Mouse (Mus musculus) mouse embryonic stem cell (cell line): Measurements from ENCODE around the gene Chn1.

ENCODE experiments used
- in situ Hi-C, 2 experiments: fragments of 300-500 bp; cut with MboI; formaldehyde crosslinking; loops; 1 replicate in 1 of 2; 3 replicates in 1 of 2; pipeline ENCODE4 v1.14.3; 2019 to 2020; ENCODE audit warnings: low sequenced_read_pairs in 2 of 2, low pct_unique_long_range_greater_than_20kb in 1 of 2, mixed read lengths in 1 of 2; ENCODE audit not compliant: unreplicated experiment in 1 of 2

Chn1 gene

DNA sequence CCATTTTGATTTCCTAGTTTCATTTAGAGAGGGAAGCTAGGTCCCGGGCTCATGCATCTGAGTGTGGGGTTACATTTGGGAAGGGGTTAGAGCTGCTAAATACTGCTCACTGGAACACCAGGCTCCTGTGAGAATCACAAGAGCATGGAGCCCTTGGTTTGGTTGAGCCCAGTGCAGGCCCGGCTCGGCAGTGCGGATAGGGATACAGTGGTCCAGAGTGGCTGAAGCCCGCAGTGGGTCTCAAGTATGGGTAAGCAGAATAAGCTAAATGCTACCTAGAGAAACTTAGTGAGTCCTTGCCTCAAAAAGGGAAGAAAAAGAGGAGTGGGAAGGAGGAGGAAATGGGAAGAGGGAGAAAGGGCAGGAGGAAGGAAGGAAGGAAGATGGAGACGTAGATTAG lies 168.5 kb downstream of the Chn1 start:
- in situ Hi-C loops: no loop called here

DNA sequence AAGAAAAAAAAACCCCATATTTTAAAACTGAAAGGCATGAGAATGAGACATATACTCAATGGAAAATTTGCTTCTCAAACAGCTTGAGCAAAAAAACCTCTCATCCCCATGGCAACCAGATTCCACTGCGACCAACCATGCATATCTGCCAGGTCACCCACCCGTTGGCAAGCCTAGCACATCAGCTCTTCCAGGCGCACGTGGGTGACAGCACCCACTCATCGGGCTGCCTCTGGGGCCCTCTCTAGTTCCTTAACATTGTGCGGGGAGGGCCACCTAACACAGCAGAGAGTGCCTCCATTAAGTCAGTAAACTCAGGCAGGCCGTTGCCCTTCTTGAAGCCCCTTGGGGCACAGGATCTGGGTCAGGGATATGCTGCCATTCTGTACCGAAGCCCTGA lies 170.1 kb downstream of the Chn1 start:
- in situ Hi-C loops: no loop called here

DNA sequence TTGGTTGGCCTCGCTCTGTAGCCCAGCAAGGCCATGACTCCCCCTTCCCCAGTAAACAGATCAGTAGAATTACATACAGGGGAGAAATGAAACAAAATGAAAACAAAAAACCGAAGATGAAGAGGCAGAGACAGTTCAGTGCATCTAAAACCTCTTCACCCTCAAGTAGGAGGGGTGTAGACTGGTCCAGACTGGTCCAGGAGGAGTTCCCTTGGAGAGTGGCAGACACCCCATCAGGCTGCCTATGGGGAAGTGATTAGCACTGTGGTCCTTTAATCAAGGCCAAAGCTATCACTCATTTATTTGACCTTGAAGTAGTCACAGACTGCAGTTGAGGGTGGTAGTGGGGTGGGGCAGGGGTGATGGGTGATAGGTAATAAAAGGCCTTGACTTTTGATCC lies 170.6 kb downstream of the Chn1 start:
- in situ Hi-C loops: no loop called here

DNA sequence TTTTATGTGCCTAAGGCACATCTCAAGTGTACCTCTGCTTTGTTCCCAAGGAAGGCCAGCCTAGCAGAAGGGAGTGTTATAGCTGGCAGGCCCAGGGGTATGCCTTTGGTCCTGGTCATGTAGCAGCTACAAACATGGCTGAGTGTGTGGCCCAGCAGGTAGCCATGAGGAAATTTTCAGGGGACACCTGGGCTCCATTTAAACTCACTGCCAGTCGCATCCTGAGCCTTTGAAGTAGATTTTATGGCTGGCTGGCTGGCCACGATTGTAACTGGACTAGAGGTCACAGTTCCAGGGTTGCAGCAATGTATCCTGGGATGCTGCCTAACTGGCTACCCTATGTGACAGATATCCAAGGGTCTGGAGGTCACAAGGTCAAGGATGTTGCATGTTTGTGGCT lies 174.5 kb downstream of the Chn1 start:
- in situ Hi-C loops: no loop called here

DNA sequence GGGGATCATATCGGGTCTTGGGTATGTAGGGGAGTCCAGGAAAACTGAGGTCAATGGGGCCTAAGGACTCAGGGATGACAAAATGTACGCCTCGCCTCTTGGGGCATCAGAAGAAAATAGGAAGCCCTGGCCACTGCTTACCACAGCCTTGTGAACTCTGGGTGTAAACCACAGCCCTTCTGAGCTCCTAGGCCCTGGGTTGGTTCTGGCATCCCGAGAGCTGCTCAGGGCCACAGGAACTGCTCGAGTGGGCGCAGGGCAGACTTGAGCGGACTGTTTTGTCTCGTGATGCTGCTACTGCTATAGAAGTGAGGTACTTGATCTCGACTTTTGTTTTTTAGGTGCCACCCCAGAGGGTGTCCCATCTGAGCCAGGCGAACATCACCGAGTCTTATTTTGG lies 177.4 kb downstream of the Chn1 start:
- in situ Hi-C loops: loop anchor here in 1 of 2 experiments (25.0 kb wide), 1 partner anchor 215 kb away; no protein-coding TSS in a partner anchor

DNA sequence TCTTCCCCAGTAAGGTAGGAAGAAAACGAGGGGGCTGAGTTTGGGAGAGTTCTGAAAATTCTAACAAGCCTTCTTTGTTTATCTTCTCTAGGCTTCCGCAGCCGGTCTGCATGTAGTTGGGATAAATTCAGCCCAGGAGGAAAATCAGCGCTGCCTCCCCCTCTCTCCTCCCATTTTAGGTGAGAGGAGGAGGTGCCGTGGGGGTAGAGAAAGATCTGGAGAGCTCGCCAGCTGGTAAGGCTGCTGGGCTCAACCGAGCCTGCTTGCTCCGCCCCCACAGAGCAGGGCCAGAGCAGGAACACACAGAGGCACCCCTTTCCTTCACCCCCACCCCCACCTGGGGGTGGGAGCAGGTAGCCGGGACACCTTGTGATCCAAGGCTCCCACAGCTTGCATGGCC lies 178.4 kb downstream of the Chn1 start:
- in situ Hi-C loops: loop anchor here in 1 of 2 experiments (25.0 kb wide), 1 partner anchor 216 kb away; no protein-coding TSS in a partner anchor

DNA sequence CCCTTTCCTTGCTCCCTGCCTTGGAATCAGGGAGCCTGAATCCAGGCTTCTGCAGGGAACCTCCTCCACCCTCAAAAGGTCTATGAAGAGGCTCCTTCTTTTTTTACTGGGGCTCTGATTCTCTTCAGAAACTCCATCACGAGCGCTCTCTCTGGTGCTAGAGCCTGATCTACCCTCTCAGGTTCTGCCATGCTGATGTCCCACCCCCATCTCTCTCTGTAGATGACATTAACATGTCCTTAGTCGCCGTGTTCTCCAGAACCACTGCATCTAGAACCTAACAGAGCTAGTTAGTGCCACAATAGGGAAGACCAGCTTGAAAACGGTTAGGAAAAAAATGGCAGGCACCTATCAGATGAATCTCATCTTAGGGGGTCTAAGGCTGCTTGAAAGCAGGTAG lies 178.8 kb downstream of the Chn1 start:
- in situ Hi-C loops: loop anchor here in 1 of 2 experiments (25.0 kb wide), 1 partner anchor 216 kb away; no protein-coding TSS in a partner anchor

DNA sequence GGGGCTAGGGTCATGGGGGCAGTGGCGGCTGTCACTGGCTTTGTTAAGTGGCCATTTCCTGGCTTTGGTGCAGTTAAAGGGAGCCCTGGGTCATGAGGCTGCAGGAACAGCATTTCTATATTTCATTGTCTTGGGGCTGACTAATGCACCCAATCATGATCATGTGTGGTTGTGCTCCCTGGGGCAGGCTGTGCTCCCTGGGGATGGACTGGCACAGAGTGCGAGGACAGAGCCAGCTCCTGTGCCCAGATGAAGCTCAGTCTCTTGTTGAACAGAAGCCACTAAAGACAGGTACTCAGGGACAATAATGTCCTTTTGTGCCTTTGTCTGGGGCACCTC lies 182.1 kb downstream of the Chn1 start:
- in situ Hi-C loops: loop anchor here in 1 of 2 experiments (25.0 kb wide), 1 partner anchor 219 kb away; no protein-coding TSS in a partner anchor

DNA sequence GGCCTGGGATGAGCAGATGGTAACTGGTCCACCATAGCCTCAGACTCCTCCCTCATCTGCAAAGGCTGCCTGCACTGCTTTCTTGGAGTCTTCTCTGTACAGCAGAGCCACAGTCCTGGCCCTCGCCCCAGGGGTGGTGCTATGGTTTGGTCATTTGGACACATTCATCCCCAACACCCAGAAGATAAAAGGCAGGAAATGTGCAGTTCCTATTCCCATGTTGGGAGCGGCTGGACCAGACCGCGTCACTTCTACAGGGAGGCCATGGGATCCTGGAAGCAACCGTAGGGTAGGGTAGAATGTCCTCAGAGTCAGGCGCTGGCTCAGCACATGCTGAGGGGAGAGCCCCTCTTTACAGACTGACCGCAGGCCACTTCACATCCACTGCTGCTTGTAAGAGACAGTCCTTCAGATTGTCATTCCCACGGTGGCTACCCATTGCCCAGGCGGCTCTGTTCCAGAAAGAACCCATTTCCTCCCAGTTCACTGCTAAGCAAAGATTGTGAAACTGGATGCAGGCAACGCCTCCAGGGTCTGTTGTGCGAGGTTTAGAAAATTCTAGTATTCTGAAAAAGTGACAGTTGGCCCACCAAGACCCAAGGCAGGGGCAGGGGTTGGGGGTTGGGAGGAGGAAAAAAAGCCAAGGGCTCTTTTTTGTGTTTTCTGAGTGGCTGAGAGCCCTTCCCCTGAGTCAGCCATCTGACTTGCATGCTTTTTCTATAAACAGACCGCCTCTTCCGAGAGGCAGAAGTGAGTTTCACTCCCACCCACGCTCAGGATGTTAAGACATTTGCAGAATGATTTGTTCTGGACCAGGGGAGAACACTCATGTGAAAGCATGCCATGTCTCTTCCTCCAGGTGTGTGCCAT lies 182.7 kb downstream of the Chn1 start:
- in situ Hi-C loops: loop anchor here in 1 of 2 experiments (25.0 kb wide), 1 partner anchor 220 kb away; no protein-coding TSS in a partner anchor

DNA sequence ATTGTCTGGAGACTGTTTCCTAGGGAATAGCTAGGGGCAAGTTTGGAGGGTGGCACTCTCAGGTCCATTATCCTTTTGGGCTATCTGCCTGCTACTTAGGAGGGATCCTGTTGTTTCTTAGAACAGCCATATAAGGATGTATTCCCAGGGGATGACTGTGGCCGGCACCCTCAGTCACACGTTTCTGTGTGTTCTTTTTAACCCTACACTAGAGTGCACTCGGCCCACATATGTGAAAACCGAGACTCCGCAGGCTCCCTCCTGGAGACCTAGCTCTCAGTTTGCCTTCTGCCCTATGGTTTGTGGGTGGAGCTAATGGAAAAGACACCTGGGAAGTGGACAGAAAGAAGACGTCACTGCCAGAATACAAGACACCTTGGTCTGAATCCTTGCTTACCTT lies 183.9 kb downstream of the Chn1 start:
- in situ Hi-C loops: loop anchor here in 1 of 2 experiments (25.0 kb wide), 1 partner anchor 221 kb away; no protein-coding TSS in a partner anchor

DNA sequence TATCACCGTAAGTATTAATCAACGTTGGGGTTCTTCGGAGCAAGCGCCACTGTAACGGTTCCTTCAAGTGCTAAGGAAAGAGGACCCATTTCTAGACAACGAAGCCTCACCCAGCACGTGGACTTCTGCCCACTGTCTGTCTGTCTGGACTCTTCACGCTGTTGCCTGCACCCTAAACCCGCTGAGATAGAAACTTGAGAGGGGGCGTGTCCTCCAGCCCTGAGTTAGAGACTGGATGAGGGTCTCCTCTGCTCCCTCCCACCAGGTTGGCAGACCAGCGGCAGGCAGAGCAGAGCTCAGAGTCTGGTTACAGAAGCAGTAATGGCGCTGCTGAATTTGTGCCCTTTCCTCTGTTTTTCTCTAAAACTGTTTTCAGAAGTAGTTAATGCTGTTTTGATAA lies 185.0 kb downstream of the Chn1 start:
- in situ Hi-C loops: loop anchor here in 1 of 2 experiments (25.0 kb wide), 1 partner anchor 222 kb away; no protein-coding TSS in a partner anchor

DNA sequence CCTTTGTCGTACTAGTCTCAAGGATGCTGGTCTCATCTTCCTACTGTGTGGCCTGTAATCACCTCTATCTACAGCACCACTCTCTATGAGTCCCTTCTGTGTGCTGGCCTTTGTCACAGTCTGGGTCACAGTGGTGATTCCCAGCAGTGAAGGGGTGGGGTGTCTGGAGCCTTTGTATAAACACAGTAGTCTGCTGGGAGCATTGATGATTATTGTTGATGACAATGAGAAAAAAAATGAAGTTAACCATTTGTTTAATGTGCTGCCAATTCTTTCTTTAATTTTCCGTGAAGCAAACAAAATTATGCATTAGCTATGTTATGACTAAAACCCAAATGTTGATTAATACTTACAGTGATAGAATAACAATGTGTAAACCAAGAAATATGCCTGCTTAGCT lies 186.2 kb downstream of the Chn1 start:
- in situ Hi-C loops: loop anchor here in 1 of 2 experiments (25.0 kb wide), 1 partner anchor 223 kb away; no protein-coding TSS in a partner anchor

DNA sequence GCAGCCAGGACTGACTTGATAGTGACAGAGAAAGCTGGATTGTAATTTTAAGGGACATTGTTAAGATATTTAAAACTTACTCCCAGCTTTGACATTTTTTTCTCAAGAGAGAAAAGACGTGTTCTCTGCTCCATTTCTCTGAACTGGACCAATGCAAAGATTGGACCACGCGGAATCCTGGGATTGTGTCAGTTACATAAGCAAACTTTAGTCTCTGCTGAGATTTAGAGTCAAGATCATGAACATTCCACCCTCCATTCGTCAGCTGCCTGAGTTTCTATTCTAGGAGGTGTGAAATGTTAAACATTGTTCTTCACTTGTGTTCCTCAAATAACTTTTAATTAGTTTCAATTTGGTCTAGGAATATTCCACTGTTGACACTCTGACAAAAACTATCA lies 188.0 kb downstream of the Chn1 start:
- in situ Hi-C loops: loop anchor here in 1 of 2 experiments (25.0 kb wide), 1 partner anchor 225 kb away; no protein-coding TSS in a partner anchor

DNA sequence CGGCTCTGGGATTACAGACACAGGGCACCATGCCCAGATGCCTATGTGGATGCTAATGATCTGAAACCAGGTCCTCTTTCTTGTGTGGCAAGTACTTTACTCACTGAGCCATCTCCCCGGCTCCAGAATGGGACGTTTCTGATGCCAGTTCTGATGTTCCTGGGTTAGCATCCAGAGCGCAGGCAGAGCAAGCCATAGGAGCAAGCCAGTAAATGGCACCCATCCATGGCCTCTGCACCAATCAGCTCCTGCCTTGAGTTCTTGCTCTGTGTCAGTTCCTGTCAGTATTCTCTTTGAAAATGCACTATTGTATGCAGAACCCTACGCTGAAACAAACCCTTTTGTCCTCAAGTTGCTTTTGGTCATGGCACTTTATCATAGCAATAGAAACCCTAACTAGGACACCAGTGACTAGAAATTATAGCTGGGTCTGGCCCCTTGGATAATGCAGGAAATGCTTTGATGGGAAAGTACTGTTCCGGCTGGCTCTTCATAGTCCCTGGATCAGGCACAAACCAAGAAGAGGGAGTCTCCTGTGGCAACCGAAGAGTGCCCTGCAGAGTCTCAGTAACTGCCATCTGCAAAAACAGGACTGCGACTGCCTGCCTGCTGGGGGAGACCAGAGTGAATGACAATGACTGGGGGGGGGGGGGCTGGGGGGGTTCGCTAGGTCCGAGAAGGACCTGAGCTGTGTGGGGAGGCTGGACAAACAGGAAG lies 188.6 kb downstream of the Chn1 start:
- in situ Hi-C loops: loop anchor here in 1 of 2 experiments (25.0 kb wide), 1 partner anchor 226 kb away; no protein-coding TSS in a partner anchor

DNA sequence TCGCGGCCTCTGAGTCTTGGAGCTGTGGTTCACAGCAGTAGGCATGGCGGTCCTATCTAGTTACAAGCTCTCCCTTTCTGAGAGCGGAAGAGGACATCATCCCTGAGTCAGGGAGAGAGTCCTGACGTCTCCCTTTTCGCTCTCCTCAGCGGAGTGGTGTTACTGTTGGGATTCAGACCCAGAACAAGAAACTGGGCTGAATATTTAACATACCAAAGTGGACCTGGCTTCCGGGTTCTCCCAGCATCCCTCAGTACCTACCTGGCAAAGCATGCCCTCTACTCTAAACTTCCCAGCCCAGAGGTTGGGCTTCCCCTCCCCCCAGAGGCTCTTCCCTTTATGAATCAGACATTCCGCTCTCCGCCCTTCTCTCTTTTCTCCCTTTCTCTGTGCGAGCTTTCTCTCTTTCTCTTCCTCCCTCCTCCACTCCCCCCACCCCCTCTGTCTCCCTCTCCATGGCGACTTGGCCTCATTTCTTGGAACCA lies 189.8 kb downstream of the Chn1 start:
- in situ Hi-C loops: loop anchor here in 1 of 2 experiments (25.0 kb wide), 1 partner anchor 227 kb away; no protein-coding TSS in a partner anchor

DNA sequence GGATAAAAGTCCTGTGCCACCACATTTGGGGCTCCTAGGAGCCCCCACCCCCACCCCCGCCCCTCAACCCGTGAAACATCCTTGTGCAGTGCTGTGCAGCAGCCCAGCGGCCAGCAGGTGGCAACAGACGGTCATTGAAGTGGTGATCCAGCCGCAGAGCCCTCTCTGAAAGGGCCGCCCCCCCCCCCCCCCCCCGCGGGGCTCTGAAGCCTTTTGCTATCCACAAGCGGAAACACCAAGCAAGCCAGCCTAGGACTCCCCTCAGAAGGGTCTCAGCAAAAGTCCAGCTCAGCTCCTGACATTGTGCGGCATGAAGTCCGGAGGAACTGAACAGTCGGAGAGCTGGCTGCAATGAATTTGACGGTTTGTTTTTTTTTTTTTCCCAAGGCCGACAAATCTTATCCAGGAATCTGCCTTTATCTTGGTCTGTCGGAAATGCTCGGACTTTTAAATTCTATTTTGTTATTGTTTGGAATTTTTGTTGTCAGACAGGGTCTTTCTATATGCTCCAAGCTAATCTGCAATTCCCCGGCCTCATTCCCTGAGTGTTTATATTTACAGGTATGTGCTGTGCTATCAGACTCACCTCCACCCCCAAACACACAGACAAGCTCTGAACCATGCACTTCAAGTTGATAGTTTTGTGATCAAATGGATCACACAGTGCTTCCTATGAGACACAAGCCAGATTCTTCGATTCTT lies 190.3 kb downstream of the Chn1 start:
- in situ Hi-C loops: loop anchor here in 1 of 2 experiments (25.0 kb wide), 1 partner anchor 228 kb away; no protein-coding TSS in a partner anchor

DNA sequence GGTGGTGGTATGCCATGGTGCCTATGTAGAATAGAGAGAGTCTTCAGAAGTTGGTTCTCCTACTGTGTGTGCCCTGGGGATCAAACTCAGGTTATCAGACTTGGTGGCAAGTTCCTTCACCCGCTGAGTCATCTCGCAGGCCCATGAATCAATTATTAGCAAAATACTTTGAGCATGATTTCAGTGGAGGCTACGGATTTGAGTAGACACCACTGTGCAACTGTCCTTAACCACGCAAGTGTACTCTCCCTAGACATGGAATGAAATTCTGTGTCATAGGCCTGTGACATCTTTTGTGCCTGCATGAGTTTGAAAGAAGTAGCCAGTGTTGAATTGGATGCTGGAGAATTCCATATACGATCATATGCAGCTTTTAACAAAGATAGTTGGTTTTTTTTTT lies 194.4 kb downstream of the Chn1 start:
- in situ Hi-C loops: loop anchor here in 1 of 2 experiments (25.0 kb wide), 1 partner anchor 232 kb away; no protein-coding TSS in a partner anchor

DNA sequence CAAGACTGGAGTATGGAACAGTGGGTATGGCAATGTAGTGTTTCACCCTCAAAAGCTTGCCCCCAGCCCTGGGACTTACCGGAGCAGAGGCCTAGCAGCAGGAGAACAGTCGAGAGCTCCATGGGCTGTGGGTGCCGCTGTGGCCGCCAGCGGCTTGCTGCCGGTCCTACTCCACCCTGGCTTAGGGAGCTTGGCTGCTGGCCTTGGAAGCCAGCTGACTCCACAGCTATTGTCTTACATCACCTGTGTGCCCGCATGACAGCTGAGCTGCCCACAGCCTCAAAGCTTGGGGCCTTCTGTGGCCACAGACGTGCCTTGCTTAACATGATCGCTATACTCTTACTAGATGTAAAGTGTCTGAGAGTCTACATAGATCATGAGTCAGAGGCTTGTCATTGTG lies 195.0 kb downstream of the Chn1 start, which contains the start of gene Chrna1:
TSS of gene Chrna1 (minus strand) at position 173 of the 400 bp plus-strand sequence.
- in situ Hi-C loops: loop anchor here in 1 of 2 experiments (25.0 kb wide), 1 partner anchor 232 kb away; no protein-coding TSS in a partner anchor
